Mouse (Mus musculus): Measurements from ENCODE around the gene Rbak. TPM values are rescaled to one million over a fixed set of nuclear protein-coding genes. Genes with fewer than 3 reads are reported as not detected.
"Not testable (repeated sequence)": the region's sequence is repeated elsewhere in the genome, so short reads cannot be mapped to it uniquely, and the experiment has no call there.

The Rbak gene
- 12.7 and 13.1 TPM in 2 replicates for polyA plus RNA-seq (2015; fragmentation: Nextera tagmentation; extraction: Ambion mirVana)

DNA sequence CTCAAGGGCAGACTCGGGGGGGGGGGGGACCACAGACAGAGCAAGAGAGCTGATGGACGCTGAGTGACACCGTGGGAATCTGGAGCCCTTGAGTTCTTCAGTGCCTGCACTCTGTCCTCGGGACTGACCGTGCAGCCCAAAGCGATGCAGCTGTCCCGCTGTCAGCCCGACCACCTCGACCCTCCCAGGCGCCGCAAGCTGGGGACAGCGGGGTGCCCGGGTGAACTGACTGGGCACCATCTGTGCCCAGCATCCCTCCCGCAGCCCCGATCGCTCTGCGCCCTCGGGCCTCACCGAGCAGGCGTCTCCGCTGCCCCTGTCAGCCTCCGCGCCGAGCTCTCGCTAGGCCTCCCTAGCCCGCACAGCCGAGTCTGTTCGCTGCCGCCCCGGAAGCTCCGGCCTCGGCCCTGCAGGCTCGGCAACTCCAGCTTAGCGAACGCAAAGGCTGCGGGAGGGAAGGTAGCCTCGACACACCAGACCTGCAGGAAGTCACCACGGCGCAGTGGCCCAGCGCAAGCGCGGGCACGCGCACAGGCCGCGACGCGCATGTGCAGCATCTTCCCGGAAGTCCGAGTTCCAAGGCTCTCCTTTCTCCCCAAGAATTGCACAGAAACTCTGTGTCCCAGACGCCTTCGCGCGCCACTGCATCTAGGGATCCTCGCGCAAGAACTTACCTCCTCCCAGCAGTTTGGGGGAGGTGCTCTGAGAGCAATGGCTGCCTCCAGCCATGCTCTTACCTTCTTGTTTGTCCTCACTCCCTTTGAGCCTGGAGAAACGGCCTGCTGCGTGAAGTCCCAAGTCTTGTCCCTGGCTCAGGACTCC, at the start of gene Rbak, which contains the start of gene Spdye4b:
Gene Rbak (minus strand): TSS at position 521 of the 822 bp plus-strand sequence.
Gene Spdye4b (plus strand): TSS at position 763 of the 822 bp plus-strand sequence.
- H3K4me3 ChIP-seq (replicated peaks) = peak within 1 kb of the TSS; percentile 79
- H3K9ac ChIP-seq (replicated peaks) = peak within 1 kb of the TSS; percentile 94
- peak within 1 kb of the TSS; percentile 80 for H3K4me2 ChIP-seq
- WGBS = under 1% methylated on average over 58 of the region's 58 CpGs
- H3K27ac ChIP-seq (replicated peaks) = peak within 1 kb of the TSS; percentile 91
- no peaks in the 10 kb centered on the region for H3K27me3 ChIP-seq (replicated peaks)
- peak; percentile 96 for ATAC-seq (ENCODE audit: low FRiP score)
- peaks cover 32% of the 10 kb centered on the region for H3K36me3 ChIP-seq
- peaks cover 14% of the 10 kb centered on the region for H3K4me1 ChIP-seq
- H3K9me3 ChIP-seq (replicated peaks) = no peaks in the 10 kb centered on the region

- Histone ChIP-seq H3K4me2 (no peak within 1 kb of the TSS), H3K27me3 (replicated peaks) (no peaks in the 10 kb centered on the region), H3K9ac (replicated peaks) (no peak within 1 kb of the TSS), H3K27ac (replicated peaks) (no peak within 1 kb of the TSS), H3K36me3 (no peaks in the 10 kb centered on the region), H3K4me3 (replicated peaks) (no peak within 1 kb of the TSS), H3K9me3 (replicated peaks) (0 out of 2 replicates have a peak, but pooled peaks cover 5% of the 10 kb centered on the region), H3K4me1 (no peaks in the 10 kb centered on the region)
- WGBS = 87% methylated on average over 3 of the region's 3 CpGs
- no peak for ATAC-seq (ENCODE audit: low FRiP score)
Measured at GRCm38 (mm10) chr5:143226790-143227189, 46.2 kb upstream of the Rbak start, which contains the start of gene Spdye4a. TSS of gene Spdye4a (minus strand) at chr5:143226890.

GRCm38 (mm10) chr5:143222287-143222686, 41.7 kb upstream of the Rbak start:
- H3K4me3 ChIP-seq (replicated peaks) = no peak overlapping the region
- no peak for ATAC-seq (ENCODE audit: low FRiP score)
- no peaks in the 10 kb centered on the region for H3K36me3 ChIP-seq
- no peak overlapping the region for H3K9ac ChIP-seq (replicated peaks)
- H3K9me3 ChIP-seq (replicated peaks) = no peaks in the 10 kb centered on the region
- 87% methylated on average over 1 of the region's 1 CpGs for WGBS
- H3K4me1 ChIP-seq = no peaks in the 10 kb centered on the region
- no peak overlapping the region for H3K4me2 ChIP-seq
- H3K27me3 ChIP-seq (replicated peaks) = no peaks in the 10 kb centered on the region
- H3K27ac ChIP-seq (replicated peaks) = no peak overlapping the region

GRCm38 (mm10) chr5:143220996-143221395, 40.4 kb upstream of the Rbak start:
- no peak for ATAC-seq (ENCODE audit: low FRiP score)
- no peaks in the 10 kb centered on the region for H3K4me1 ChIP-seq
- H3K4me2 ChIP-seq = no peak overlapping the region
- no peak overlapping the region for H3K4me3 ChIP-seq (replicated peaks)
- H3K9me3 ChIP-seq (replicated peaks) = no peaks in the 10 kb centered on the region
- H3K36me3 ChIP-seq = no peaks in the 10 kb centered on the region
- 82% methylated on average over 5 of the region's 5 CpGs for WGBS
- no peak overlapping the region for H3K27ac ChIP-seq (replicated peaks)
- no peak overlapping the region for H3K9ac ChIP-seq (replicated peaks)
- no peaks in the 10 kb centered on the region for H3K27me3 ChIP-seq (replicated peaks)

DNA sequence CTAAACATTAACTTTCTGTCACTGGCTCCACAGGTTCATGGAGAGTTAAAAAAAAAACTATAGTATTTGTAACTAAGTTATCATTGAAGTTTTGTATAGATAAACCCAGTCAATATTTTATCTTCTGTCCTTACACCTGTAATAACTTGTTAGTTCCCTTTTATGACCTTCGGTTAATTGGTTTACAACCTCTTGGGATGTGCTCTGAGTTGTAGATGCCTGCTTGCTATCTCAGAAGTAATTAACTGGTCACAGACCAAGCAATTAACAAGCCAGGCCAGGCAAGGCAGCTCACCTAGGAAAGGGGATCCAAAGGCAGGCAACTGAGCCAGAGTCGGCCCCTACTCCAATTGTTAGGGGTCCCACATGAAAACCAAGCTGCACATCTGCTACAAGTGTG, 33.3 kb upstream of the Rbak start:
- Histone ChIP-seq H3K27ac (replicated peaks) (no peak overlapping the region), H3K27me3 (replicated peaks) (no peaks in the 10 kb centered on the region), H3K9me3 (replicated peaks) (no peaks in the 10 kb centered on the region), H3K36me3 (no peaks in the 10 kb centered on the region), H3K4me3 (replicated peaks) (no peak overlapping the region), H3K4me1 (no peaks in the 10 kb centered on the region), H3K4me2 (no peak overlapping the region), H3K9ac (replicated peaks) (no peak overlapping the region)
- 59% methylated on average over 2 of the region's 2 CpGs for WGBS
- ATAC-seq (ENCODE audit: low FRiP score) = no peak

DNA sequence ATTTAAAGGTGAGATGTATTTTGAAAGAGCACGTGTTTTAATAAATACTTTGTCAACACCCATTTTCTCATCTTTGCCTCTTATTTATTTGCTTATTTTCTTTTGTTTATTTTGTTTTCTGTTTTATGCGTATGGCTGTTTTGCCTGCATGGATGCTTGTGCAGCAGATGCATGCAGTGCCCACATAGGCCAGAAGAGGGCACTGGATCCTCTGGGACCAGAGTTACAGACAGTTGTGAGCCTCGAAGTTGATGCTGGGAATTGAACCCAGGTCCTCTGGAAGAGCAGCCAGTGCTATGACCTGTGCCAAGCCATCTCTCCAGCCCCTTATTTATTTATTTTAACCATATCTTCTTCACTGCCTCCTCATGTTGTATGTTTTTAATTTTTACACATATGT, 24.4 kb upstream of the Rbak start:
- H3K27me3 ChIP-seq (replicated peaks) = no peaks in the 10 kb centered on the region
- H3K27ac ChIP-seq (replicated peaks) = no peak overlapping the region
- H3K4me1 ChIP-seq = no peaks in the 10 kb centered on the region
- H3K9ac ChIP-seq (replicated peaks) = no peak overlapping the region
- no peaks in the 10 kb centered on the region for H3K9me3 ChIP-seq (replicated peaks)
- no peak overlapping the region for H3K4me3 ChIP-seq (replicated peaks)
- H3K36me3 ChIP-seq = no peaks in the 10 kb centered on the region
- WGBS = 79% methylated on average over 3 of the region's 3 CpGs
- H3K4me2 ChIP-seq = no peak overlapping the region
- ATAC-seq (ENCODE audit: low FRiP score) = no peak

DNA sequence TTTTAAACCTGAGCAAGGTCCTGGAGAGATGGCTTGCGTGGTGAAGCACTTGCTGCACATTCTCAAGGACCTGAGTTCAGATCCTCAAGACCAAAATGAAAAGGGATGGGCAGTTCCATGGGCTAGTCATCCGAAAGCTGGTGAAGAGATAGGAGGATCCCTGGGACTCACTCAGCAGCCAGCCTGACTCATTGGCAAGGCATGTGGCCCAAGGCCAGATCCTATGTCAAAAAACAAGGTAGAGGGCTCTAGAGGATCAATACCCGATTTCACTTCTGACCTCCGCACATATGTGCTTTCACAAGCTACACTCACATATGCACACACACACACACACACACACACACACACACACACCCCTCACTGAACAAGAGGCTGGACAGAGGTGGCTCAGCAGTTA, 15.9 kb upstream of the Rbak start:
- 92% methylated on average over 4 of the region's 4 CpGs for WGBS
- Histone ChIP-seq H3K36me3 (no peaks in the 10 kb centered on the region), H3K27ac (replicated peaks) (no peak overlapping the region), H3K4me2 (no peak overlapping the region), H3K4me1 (no peaks in the 10 kb centered on the region), H3K27me3 (replicated peaks) (no peaks in the 10 kb centered on the region), H3K9me3 (replicated peaks) (no peaks in the 10 kb centered on the region), H3K9ac (replicated peaks) (no peak overlapping the region), H3K4me3 (replicated peaks) (no peak overlapping the region)
- no peak for ATAC-seq (ENCODE audit: low FRiP score)

GRCm38 (mm10) chr5:143195166-143195565, 14.6 kb upstream of the Rbak start:
- Histone ChIP-seq H3K27ac (replicated peaks) (no peak overlapping the region), H3K36me3 (no peaks in the 10 kb centered on the region), H3K4me1 (no peaks in the 10 kb centered on the region), H3K4me2 (no peak overlapping the region), H3K4me3 (replicated peaks) (no peak overlapping the region), H3K9ac (replicated peaks) (no peak overlapping the region), H3K27me3 (replicated peaks) (no peaks in the 10 kb centered on the region), H3K9me3 (replicated peaks) (no peaks in the 10 kb centered on the region)
- 71% methylated on average over 2 of the region's 2 CpGs for WGBS
- no peak for ATAC-seq (ENCODE audit: low FRiP score)

- H3K4me3 ChIP-seq (replicated peaks); H3K4me2 ChIP-seq; H3K27me3 ChIP-seq (replicated peaks); H3K9me3 ChIP-seq (replicated peaks); H3K27ac ChIP-seq (replicated peaks); H3K36me3 ChIP-seq; ATAC-seq (ENCODE audit: low FRiP score); H3K4me1 ChIP-seq; H3K9ac ChIP-seq (replicated peaks): not testable (repeated sequence)
- WGBS = 71% methylated on average over 8 of the region's 8 CpGs
Measured at GRCm38 (mm10) chr5:143194747-143195146, 14.2 kb upstream of the Rbak start.

DNA sequence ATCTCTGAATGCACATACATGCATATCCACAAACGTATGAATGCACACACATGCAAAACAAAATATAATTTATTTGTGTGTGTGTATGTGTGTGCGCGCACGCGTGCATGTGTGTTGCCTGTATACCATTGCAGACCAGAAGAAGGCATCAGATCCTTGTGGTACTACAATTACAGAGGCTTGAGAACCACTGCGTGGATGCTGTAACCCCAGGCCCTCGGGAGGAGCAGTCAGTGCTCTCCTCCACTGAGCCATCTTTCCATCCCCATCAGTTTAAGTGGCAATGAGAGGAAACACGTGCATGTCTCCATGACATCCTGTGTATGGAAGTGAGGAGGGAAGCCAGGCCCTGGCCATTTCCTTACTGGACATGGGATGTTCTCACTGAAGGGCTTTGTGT, 12.2 kb upstream of the Rbak start:
- WGBS = 89% methylated on average over 8 of the region's 8 CpGs

DNA sequence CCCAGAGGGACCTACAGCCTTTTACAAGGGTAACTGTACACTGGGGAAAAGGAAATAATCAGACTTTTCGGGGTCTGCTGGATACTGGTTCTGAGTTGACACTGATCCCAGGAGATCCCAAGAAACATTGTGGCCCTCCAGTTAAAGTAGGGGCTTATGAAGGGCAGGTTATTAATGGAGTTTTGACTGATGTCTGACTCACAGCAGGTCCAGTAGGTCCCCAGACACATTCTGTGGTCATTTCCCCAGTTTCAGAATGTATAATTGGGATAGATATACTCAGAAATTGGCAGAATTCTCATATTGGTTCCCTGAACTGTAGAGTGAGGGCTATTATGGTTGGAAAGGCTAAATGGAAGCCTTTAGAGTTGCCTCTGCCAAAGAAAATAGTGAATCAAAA, 7.4 kb upstream of the Rbak start:
- not testable (repeated sequence) for H3K4me3 ChIP-seq (replicated peaks); H3K27ac ChIP-seq (replicated peaks); H3K9me3 ChIP-seq (replicated peaks); H3K9ac ChIP-seq (replicated peaks); ATAC-seq (ENCODE audit: low FRiP score); H3K27me3 ChIP-seq (replicated peaks); H3K4me2 ChIP-seq; H3K4me1 ChIP-seq; H3K36me3 ChIP-seq
- 86% methylated on average over 1 of the region's 1 CpGs for WGBS

More for the DNA sequence above, 12.2 kb upstream of the Rbak start:
- H3K27ac ChIP-seq (replicated peaks) = no peak overlapping the region
- no peaks in the 10 kb centered on the region for H3K4me1 ChIP-seq
- no peaks in the 10 kb centered on the region for H3K36me3 ChIP-seq
- H3K4me3 ChIP-seq (replicated peaks) = no peak overlapping the region
- no peak for ATAC-seq (ENCODE audit: low FRiP score)
- H3K4me2 ChIP-seq = no peak overlapping the region
- H3K9me3 ChIP-seq (replicated peaks) = no peaks in the 10 kb centered on the region
- H3K27me3 ChIP-seq (replicated peaks) = no peaks in the 10 kb centered on the region
- H3K9ac ChIP-seq (replicated peaks) = no peak overlapping the region

DNA sequence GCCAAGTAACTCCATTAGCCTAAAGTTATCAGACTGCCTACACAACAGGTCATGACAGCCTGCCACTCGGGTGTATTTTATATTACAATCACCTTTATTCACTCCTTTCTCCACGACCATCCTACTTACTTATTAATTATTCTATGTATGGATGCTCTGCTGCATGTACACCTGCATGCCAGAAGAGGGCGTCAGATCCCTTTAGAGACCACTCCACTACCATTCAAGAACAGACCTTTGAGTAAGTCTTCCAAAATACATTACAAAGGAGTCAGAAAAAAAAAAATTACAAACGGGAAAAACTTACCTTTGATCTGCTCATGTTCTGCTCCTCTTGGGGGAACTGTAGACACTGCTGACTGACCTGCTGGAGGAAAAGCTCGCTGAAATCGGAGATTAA, 1.4 kb downstream of the Rbak start:
- Histone ChIP-seq H3K4me1 (peaks cover 14% of the 10 kb centered on the region), H3K9ac (replicated peaks) (no peak overlapping the region), H3K9me3 (replicated peaks) (no peaks in the 10 kb centered on the region), H3K36me3 (peaks cover 45% of the 10 kb centered on the region), H3K4me2 (peak overlapping the region; percentile 80), H3K27ac (replicated peaks) (no peak overlapping the region), H3K4me3 (replicated peaks) (peak overlapping the region; percentile 79), H3K27me3 (replicated peaks) (no peaks in the 10 kb centered on the region)
- ATAC-seq (ENCODE audit: low FRiP score) = no peak
- WGBS = 38% methylated on average over 6 of the region's 6 CpGs

Data from neural tube, embryonic 15.5 days (tissue).